Mouse (Mus musculus) bone marrow, adult 2 months (tissue): Measurements from ENCODE around the gene Ahsg.

Experiments used
- CTCF ChIP-seq: fragments of 200-500 bp; IDR thresholded peaks from 2 replicates; pipeline ENCODE4 v1.5.1; 2011; ENCODE audit warnings: low read length, control low read depth; ENCODE audit not compliant: control insufficient read depth, insufficient read depth
- POLR2A ChIP-seq: fragments of 200-500 bp; IDR thresholded peaks from 2 replicates; pipeline ENCODE4 v1.6.1; 2011; ENCODE audit warnings: low read depth, mild to moderate bottlenecking, control low read depth, low read length, borderline replicate concordance; ENCODE audit not compliant: control insufficient read depth

- TF ChIP-seq CTCF: no peak
- TF ChIP-seq POLR2A: no peak
These were observed 46.8 kb upstream of the Ahsg start for GRCm38 (mm10) chr16:22844061-22844801.
